Mouse (Mus musculus): ENCODE measurements around the gene Wrnip1. TPM values are rescaled to one million over a fixed set of nuclear protein-coding genes. Genes with fewer than 3 reads are reported as not detected.
A peak's percentile ranks its signal among the peaks of the same experiment; 100 is the strongest.

Gene Wrnip1
- 21.2 and 27.4 TPM in 2 replicates for polyA plus RNA-seq (2015; fragmentation: Nextera tagmentation; extraction: Ambion mirVana)

DNA sequence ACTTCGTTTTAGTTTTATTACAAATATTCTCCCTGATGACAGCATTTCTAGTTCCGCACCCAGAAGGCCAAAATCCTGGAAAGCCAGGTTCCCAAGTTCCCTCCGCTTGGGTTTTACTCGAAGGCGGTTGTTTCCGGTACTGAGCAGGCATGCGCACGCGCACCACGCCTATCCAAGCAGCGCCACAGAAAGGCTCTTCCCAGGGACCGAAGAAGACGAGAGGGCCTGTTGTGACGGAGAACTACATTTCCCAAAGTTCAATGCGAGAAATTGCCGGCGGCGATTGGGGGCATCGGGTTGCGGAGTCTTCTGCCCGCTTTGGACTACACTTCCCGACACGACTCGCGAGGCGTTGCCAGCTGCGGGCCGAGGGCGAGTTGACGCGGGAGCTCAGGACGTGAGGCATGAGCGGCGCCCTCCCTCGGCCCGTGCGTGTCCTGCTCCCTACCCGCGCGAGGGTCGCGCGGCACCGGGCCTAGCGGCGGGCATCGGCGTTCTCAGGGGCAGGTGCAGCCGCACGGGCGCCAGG, at the start of gene Wrnip1:
Wrnip1 (plus strand) TSS at position 346 of the 529 bp plus-strand sequence.
- no peaks in the 10 kb centered on the region for H3K9me3 ChIP-seq
- peaks cover 19% of the 10 kb centered on the region for H3K4me1 ChIP-seq
- H3K9ac ChIP-seq, result peak within 1 kb of the TSS; percentile 89
- peak; percentile 98 for ATAC-seq (ENCODE audit: insufficient number of reproducible peaks, insufficient read depth, low FRiP score, low TSS enrichment, low read depth)
- H3K4me2 ChIP-seq, result peak within 1 kb of the TSS; percentile 76
- H3K4me3 ChIP-seq, result peak within 1 kb of the TSS; percentile 85
- WGBS, result under 1% methylated on average over 50 of the region's 51 CpGs
- no peaks in the 10 kb centered on the region for H3K27me3 ChIP-seq
- peak within 1 kb of the TSS; percentile 71 for H3K27ac ChIP-seq
- peaks cover 10% of the 10 kb centered on the region for H3K36me3 ChIP-seq

DNA sequence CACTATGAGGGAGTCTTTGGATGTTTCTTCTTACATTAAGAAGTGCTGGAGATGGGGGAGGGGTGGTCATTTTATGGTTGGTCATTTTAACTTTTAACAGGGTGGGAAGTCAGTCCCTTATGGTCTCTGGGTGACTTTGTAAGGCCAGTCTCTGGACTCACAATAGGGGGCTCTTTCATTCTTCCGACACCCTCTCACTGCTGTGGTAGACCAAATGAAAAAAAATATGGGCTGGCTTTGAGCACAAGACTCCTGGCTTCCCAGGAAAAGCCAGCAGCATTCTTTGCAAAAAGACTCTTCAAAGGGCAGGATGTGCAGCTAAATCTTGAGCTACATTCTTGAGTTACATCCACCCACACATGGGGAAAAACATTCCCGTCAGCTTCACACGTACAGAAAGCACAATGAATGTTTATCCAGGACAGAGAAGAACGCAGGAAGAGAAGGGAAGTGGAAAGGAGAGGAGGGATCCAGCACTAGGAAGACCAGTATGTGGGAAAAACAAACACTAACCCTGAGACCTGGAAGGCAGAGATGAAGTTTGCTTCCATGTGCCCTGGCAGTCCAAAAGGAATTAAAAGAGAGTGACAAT, 49.7 kb upstream of the Wrnip1 start:
- Histone ChIP-seq H3K27me3 (no peaks in the 10 kb centered on the region), H3K9me3 (no peaks in the 10 kb centered on the region), H3K36me3 (no peaks in the 10 kb centered on the region), H3K4me1 (no peaks in the 10 kb centered on the region), H3K4me3 (no peak overlapping the region), H3K27ac (no peak overlapping the region), H3K4me2 (no peak overlapping the region), H3K9ac (no peak overlapping the region)
- ATAC-seq (ENCODE audit: insufficient number of reproducible peaks, insufficient read depth, low FRiP score, low TSS enrichment, low read depth), result no peak
- 25% methylated on average over 4 of the region's 4 CpGs for WGBS

DNA sequence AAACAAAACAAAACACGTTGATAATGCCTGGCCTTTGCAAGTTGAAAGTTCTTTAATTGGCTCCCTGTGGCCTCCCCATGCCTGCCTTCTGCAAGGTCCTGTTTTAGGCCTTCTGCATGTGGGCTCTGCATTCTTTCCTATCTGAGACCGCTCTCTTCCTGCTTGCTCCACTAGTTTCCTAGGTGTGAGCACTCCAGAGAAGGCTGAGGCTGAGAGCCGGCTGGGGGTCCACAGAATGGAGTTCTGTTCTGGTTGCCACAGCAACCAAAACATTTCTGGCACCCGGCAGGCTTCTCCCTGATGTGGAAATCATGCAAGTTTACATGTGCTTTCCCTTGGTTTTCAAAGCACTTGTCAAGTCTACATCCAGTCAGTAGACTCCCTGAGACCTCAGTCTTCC, 42.8 kb upstream of the Wrnip1 start:
- ATAC-seq (ENCODE audit: insufficient number of reproducible peaks, insufficient read depth, low FRiP score, low TSS enrichment, low read depth), result no peak

DNA sequence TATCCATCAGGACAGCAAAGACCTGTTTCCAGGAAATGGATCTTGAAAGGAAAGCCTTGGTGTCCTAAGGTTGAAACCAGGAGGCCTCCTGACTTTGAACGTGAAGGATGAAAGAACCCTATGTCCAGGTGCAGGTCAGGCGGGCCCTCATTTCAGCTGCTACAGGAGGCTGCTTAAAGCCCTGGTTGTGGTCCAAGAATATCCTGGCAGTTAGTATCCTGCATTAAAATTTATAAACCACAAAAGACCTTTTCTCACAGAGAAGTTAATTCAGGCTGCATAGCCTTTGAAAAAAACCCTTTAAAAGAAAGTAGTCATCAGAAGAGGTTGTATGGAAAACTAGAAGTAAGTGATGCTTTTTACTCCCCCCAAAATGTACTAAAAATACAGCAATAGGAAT, 41.0 kb upstream of the Wrnip1 start:
- 75% methylated on average over 2 of the region's 2 CpGs for WGBS
- no peak overlapping the region for H3K9ac ChIP-seq

More for the DNA sequence above, 42.8 kb upstream of the Wrnip1 start:
- Histone ChIP-seq H3K4me2 (no peak overlapping the region), H3K36me3 (no peaks in the 10 kb centered on the region), H3K9ac (no peak overlapping the region), H3K9me3 (no peaks in the 10 kb centered on the region), H3K4me1 (no peaks in the 10 kb centered on the region), H3K27ac (no peak overlapping the region), H3K4me3 (no peak overlapping the region), H3K27me3 (no peaks in the 10 kb centered on the region)
- 24% methylated on average over 4 of the region's 4 CpGs for WGBS

DNA sequence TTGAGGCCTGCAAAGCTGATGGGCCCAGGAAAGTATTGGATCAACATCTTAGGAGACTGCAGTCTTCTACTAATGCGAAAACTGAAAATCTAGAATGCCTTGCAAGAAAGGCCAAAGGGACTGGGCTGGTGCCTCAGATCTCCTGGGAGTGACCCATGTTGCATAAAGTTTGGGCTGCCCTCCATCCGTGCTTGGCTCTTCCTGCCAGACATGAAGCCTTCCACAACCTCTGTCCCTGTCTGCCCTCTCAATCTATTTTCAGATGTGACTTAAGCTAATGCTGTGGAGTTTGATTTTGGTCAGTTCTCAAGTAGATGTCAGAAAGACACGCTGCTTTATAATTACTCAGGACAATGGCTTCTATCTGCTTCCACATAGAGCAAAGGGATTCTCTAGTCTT, 38.7 kb upstream of the Wrnip1 start:
- H3K4me2 ChIP-seq, result no peak overlapping the region
- H3K36me3 ChIP-seq, result no peaks in the 10 kb centered on the region
- H3K9ac ChIP-seq, result no peak overlapping the region
- H3K4me3 ChIP-seq, result no peak overlapping the region
- 85% methylated on average over 3 of the region's 3 CpGs for WGBS
- H3K27ac ChIP-seq, result no peak overlapping the region
- ATAC-seq (ENCODE audit: insufficient number of reproducible peaks, insufficient read depth, low FRiP score, low TSS enrichment, low read depth), result no peak
- no peaks in the 10 kb centered on the region for H3K27me3 ChIP-seq
- H3K9me3 ChIP-seq, result no peaks in the 10 kb centered on the region
- no peaks in the 10 kb centered on the region for H3K4me1 ChIP-seq

More for the DNA sequence above, 41.0 kb upstream of the Wrnip1 start:
- no peak for ATAC-seq (ENCODE audit: insufficient number of reproducible peaks, insufficient read depth, low FRiP score, low TSS enrichment, low read depth)
- Histone ChIP-seq H3K36me3 (no peaks in the 10 kb centered on the region), H3K4me2 (no peak overlapping the region), H3K4me3 (no peak overlapping the region), H3K9me3 (no peaks in the 10 kb centered on the region), H3K27me3 (no peaks in the 10 kb centered on the region), H3K27ac (no peak overlapping the region), H3K4me1 (no peaks in the 10 kb centered on the region)

DNA sequence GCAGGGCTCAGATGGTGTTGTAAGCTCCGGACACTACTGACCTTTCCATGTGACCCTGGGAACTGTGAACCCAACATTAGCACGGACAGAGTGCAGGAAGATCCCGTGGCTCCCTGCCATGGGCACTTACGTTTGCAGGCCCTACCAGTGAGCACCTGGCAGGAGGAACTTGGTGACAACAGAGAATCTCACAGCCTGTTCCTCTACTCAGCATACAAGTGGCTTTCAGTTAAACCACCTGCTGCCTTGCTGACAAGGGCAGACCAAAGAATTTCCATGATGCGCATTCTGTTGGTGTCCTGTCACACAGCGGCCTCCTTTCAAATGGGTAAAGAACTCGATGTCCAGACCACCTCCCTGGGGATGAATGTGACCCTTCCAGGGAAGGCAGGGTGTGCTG, 37.4 kb upstream of the Wrnip1 start:
- no peak overlapping the region for H3K27ac ChIP-seq
- WGBS, result 41% methylated on average over 7 of the region's 7 CpGs
- ATAC-seq (ENCODE audit: insufficient number of reproducible peaks, insufficient read depth, low FRiP score, low TSS enrichment, low read depth), result no peak
- no peaks in the 10 kb centered on the region for H3K9me3 ChIP-seq
- H3K4me1 ChIP-seq, result no peaks in the 10 kb centered on the region
- no peaks in the 10 kb centered on the region for H3K36me3 ChIP-seq
- no peaks in the 10 kb centered on the region for H3K27me3 ChIP-seq
- H3K4me2 ChIP-seq, result no peak overlapping the region
- H3K9ac ChIP-seq, result no peak overlapping the region
- H3K4me3 ChIP-seq, result no peak overlapping the region

DNA sequence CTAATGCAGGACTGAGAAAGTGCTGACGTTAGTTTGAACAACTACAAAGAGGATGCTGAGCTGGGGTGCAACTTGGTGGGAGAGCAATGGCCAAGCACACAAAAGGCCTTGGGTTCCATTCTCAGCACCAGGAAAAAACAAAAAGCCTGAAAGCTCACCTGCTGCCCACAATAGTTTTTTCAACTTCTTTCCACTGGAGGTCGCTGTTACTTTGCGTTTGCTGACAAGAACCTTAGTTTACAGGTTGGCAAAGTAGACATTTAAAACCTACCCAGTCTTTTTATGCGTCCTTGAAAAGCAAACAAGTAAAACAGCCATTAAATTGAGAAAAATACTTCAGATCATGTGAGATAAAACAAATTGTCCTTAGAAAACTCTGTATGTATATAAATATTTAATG, 33.7 kb upstream of the Wrnip1 start:
- Histone ChIP-seq H3K36me3 (no peaks in the 10 kb centered on the region), H3K4me1 (no peaks in the 10 kb centered on the region), H3K9me3 (no peaks in the 10 kb centered on the region), H3K27me3 (no peaks in the 10 kb centered on the region), H3K9ac (no peak overlapping the region), H3K4me3 (no peak overlapping the region), H3K27ac (no peak overlapping the region), H3K4me2 (no peak overlapping the region)
- ATAC-seq (ENCODE audit: insufficient number of reproducible peaks, insufficient read depth, low FRiP score, low TSS enrichment, low read depth), result no peak
- 8% methylated on average over 4 of the region's 4 CpGs for WGBS

DNA sequence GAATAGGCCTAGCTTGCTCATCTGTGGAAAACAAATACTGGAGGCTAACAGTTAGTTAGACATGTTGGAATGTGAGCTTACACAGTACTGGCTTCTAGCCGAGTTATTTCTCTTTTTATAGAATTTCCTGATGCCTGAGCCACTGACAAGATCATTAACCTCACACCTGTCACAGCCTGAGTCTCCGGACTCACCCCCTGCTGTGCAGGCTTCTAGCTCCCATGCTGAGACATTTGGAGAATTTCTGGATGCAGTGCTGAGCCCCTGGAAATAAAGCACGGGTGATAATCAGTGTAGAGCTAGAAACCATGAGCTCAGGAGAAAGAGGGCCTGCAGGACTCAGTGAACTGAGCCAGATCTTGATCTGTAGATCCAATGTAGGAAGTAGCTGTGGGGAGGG, 31.9 kb upstream of the Wrnip1 start:
- Histone ChIP-seq H3K27ac (no peak overlapping the region), H3K9ac (no peak overlapping the region), H3K27me3 (no peaks in the 10 kb centered on the region), H3K4me1 (no peaks in the 10 kb centered on the region), H3K9me3 (no peaks in the 10 kb centered on the region), H3K4me2 (no peak overlapping the region), H3K36me3 (no peaks in the 10 kb centered on the region), H3K4me3 (no peak overlapping the region)
- WGBS, result 31% methylated on average over 3 of the region's 3 CpGs
- ATAC-seq (ENCODE audit: insufficient number of reproducible peaks, insufficient read depth, low FRiP score, low TSS enrichment, low read depth), result no peak

DNA sequence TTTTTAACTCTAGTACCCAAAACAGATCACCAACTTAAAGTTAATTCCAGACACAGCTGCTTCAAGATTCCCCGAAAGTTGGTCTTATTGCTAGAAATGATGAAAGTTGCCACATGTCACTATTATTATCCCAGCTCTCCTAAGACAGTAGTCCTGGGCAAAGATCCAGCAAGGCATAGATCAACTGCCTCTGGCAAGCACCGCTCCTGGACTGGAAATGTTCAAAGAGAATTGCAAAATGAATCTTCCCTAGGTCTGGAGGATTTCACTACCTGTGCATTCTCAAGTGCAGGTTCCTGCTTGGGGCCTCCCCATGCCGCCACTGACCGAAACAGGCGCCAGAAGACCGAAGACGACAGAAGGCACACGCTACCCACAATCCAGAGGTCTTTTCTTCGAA, 25.9 kb upstream of the Wrnip1 start:
- WGBS, result 88% methylated on average over 9 of the region's 9 CpGs
- Histone ChIP-seq H3K4me3 (no peak overlapping the region), H3K4me1 (no peaks in the 10 kb centered on the region), H3K9me3 (no peaks in the 10 kb centered on the region), H3K36me3 (no peaks in the 10 kb centered on the region), H3K9ac (no peak overlapping the region), H3K4me2 (no peak overlapping the region), H3K27me3 (no peaks in the 10 kb centered on the region), H3K27ac (no peak overlapping the region)
- ATAC-seq (ENCODE audit: insufficient number of reproducible peaks, insufficient read depth, low FRiP score, low TSS enrichment, low read depth), result no peak

DNA sequence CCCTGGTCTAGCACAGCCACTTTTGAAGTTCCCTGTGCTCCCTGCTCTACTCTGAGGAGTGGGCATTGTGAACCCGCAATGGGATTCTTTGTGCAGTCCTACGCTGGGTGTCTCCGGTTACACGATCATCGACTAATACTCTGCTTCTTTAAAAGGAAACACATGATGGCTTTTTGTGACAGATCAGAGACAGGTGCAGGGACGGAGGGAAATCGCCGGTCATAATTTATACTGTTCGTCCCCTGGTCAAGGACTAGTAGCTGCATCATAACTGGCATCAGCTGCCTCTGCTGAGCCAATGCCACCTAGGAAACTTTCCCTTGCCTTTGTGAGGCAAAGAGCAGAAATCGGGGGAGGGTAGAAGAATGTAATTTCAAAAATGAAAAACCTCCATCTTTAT, 25.5 kb upstream of the Wrnip1 start:
- H3K27me3 ChIP-seq, result no peaks in the 10 kb centered on the region
- 41% methylated on average over 10 of the region's 10 CpGs for WGBS
- H3K4me3 ChIP-seq, result no peak overlapping the region
- no peak overlapping the region for H3K9ac ChIP-seq
- no peak for ATAC-seq (ENCODE audit: insufficient number of reproducible peaks, insufficient read depth, low FRiP score, low TSS enrichment, low read depth)
- H3K9me3 ChIP-seq, result no peaks in the 10 kb centered on the region
- H3K4me2 ChIP-seq, result no peak overlapping the region
- H3K27ac ChIP-seq, result no peak overlapping the region
- no peaks in the 10 kb centered on the region for H3K4me1 ChIP-seq
- H3K36me3 ChIP-seq, result no peaks in the 10 kb centered on the region

DNA sequence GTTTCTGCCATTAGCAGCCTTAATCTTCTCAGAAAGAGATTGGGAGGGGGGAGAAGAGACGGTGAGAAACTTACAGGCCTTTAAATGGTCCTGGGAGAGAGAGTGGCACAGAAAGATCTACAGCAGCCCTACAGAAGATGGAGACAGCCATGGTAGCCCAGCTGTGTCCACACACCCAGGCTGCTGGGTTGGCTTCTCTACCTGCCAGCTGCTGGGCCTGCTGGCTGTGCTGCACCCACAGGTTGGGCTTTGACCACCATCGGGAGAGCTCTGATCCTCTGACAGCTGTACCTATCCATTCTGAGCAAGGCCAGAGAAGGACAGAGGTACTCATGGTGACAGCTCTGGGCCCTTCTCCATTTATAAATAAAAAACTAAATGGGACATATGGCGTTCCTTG, 23.0 kb upstream of the Wrnip1 start:
- 66% methylated on average over 3 of the region's 3 CpGs for WGBS
- H3K27me3 ChIP-seq, result no peaks in the 10 kb centered on the region
- no peak overlapping the region for H3K27ac ChIP-seq
- no peaks in the 10 kb centered on the region for H3K36me3 ChIP-seq
- no peak overlapping the region for H3K4me3 ChIP-seq
- no peaks in the 10 kb centered on the region for H3K4me1 ChIP-seq
- no peak for ATAC-seq (ENCODE audit: insufficient number of reproducible peaks, insufficient read depth, low FRiP score, low TSS enrichment, low read depth)
- no peak overlapping the region for H3K9ac ChIP-seq
- no peak overlapping the region for H3K4me2 ChIP-seq
- no peaks in the 10 kb centered on the region for H3K9me3 ChIP-seq

DNA sequence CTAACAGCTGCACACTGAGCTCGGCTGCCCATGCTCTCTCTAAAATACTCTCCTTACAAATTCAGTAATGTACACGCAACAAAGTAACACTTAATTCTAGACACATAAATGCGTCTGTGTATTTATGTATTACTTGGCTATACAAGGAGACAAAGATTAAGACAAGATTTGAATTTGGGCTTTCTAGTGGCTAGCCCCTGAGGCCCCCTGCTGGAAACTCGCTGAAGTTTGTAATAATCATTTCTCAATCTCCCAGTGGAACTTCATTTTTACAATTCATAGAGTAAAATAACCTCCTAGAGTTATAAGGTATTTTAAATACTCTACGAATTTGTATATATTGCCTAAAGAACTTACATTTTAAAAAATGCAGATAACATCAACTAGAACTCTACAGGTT, 18.8 kb upstream of the Wrnip1 start:
- no peak overlapping the region for H3K9ac ChIP-seq
- H3K9me3 ChIP-seq, result no peaks in the 10 kb centered on the region
- no peaks in the 10 kb centered on the region for H3K36me3 ChIP-seq
- WGBS, result 61% methylated on average over 5 of the region's 5 CpGs
- no peak for ATAC-seq (ENCODE audit: insufficient number of reproducible peaks, insufficient read depth, low FRiP score, low TSS enrichment, low read depth)
- H3K4me3 ChIP-seq, result no peak overlapping the region
- no peak overlapping the region for H3K27ac ChIP-seq
- no peaks in the 10 kb centered on the region for H3K4me1 ChIP-seq
- no peak overlapping the region for H3K4me2 ChIP-seq
- no peaks in the 10 kb centered on the region for H3K27me3 ChIP-seq

Data from embryonic facial prominence, embryonic 13.5 days (tissue).